Mouse (Mus musculus): ENCODE measurements at regions not wholly inside any gene's neighbourhood (a gene's known extent, or its start where the extent isn't known, plus 50 kb on each side); places are given as distances from the start of the nearest gene placed in this dataset.

GRCm38 (mm10) chr13:56350705-56351400 lies 54.5 kb upstream of the Cxcl14 start:
- peak; percentile 25 for DNase-seq

GRCm38 (mm10) chr13:56351401-56351735 lies 55.0 kb upstream of the Cxcl14 start:
- DNase-seq = no peak

GRCm38 (mm10) chr13:56352436-56352835 lies 56.1 kb upstream of the Cxcl14 start:
- no peak for DNase-seq

DNA sequence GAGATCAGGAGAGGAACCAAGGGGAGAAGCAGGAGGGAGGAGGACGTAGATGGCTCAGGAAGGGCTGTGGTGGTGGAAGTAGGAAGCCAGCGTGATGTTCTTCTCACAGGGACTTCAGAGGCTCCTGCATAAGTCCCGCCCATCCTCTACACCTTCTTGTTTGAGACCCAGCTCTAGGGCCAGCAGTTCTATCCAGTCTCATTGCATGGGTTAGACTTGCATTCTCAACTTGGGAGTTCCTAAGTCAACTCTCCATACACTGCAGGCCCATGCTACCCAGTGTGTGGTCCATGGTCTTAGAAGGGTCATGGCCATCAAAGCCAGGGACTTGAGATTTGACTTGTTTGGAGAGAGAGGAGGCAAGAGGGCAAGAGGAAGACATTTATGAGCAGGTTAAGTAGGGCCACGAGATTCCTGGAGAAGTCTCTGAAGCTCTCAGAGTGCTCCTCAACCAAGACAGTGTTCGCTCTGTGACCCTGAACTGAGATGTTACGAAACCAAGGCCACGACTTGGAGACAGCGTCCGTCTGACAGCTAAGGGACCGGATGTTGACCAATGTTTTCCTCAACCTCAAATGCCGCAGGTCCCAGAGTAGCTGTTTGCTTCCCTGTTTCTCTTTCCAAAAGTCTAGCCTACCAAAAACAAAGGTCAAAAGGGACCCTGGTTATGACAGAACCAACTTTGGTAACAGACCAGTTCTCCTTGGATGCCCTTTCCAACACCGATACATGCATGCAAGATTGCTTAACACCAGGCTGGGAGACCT lies 56.7 kb upstream of the Cxcl14 start:
- DNase-seq = peak; percentile 55

- DNase-seq = no peak
Measured at GRCm38 (mm10) chr13:56353921-56354320, 57.6 kb upstream of the Cxcl14 start.

GRCm38 (mm10) chr13:56354630-56355029 lies 58.3 kb upstream of the Cxcl14 start:
- no peak for DNase-seq

DNA sequence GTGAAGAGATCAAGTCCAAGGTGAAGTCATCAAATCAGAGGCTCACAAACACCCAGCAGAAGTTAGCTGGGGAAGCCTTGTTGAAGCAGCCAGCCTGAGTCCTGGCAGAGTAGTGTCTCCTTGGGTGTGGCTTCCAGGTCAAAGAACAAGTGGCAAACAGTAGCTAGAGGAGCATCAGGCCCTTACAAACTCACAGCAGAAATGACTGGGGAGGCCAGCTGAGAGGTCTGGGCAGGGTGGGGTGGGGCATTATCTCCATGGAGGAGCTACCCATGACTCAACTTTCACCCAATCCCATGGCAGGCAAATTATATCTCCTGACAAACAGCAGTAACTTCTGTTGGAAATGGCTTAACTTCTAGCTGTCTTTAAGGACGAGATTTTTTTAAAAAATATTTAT lies 60.6 kb upstream of the Cxcl14 start:
- DNase-seq = no peak

- DNase-seq = no peak
Measured at GRCm38 (mm10) chr13:56357955-56358354, 61.6 kb upstream of the Cxcl14 start.

DNA sequence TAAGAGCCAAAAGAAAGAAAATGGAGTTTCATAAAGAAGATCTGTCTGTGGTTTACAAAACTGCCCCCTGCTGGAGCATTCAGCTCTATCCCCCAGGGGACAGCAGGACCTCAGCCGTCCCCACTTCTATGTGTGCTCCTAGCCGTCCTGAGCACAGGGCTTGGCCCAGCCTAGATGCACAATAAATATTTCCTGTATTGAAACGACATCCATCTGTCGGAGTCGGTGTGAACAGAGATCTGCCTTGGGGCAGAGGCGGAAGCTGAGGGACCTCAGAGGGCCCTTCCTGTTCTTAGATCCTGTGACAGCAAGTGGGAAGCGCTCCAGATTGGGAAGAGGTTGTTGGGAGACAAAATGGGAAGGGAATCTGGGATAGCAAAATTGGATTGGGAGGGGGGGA lies 62.5 kb upstream of the Cxcl14 start:
- DNase-seq = no peak

DNA sequence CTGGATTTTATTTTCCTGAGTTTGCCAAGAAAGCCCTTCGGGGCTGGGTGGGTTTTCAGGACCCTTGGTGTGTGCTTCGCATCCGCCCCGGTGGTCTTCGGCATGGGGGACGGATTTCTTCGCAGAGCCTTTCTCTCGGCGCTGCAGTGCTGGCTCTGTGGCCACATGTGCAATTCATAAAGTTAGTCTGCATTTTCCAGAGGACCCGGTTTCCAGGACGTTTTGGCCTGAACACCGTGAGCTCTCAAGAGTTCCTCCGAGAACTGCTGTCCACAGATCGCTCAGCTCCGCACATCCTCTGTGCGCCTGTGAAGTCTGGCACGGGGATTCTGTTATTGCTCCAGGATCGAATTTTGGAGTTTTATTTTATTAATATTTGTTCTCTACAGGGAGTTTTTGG lies 63.2 kb upstream of the Cxcl14 start:
- no peak for DNase-seq

- DNase-seq = no peak
Measured at GRCm38 (mm10) chr13:56360803-56361202, 64.5 kb upstream of the Cxcl14 start.

- no peak for DNase-seq
Measured at GRCm38 (mm10) chr13:56362238-56362637, 64.2 kb upstream of the Gm3045 start.

DNA sequence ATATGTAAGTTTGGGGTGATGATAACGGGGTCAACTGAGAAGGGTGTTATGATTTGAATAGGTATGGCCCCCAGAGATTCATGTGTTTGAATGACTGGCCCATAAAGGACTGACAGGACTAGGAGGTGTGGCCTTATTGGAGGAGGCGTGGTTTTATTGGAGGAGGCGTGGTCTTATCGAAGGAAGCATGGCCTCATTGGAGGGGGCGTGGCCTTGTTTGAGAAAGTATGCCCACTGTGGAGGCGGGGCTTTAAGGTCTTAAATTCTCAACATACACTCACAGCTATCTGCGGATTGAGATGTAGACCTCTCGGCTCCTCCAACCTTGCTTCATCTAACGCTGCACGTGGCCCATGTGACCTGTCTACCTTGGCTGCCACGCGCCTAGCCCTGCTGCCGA lies 63.7 kb upstream of the Gm3045 start:
- no peak for DNase-seq

DNA sequence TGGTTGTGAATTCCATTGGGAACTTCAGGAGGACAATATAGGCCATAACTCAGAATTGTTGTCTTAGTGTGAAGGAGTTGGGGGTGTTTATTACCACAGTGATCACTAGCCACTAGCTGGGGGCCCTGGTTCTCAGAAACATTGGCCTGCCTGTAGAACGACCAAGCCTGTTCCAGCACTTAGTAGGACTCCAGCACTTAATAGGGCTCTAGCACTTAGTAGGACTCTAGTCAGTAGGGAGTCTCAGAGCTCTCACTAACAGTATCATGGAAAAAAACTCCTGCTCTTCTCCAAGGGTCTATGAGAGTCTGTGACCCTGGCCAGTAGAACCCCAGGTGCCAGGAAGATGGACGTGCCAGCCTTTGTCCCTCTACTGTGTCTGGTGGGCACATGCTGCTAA lies 56.8 kb upstream of the Gm3045 start:
- DNase-seq = no peak

- no peak for DNase-seq
Measured at GRCm38 (mm10) chr13:56371374-56371773, 55.0 kb upstream of the Gm3045 start.

- DNase-seq = no peak
Measured at GRCm38 (mm10) chr13:56372003-56372725, 54.2 kb upstream of the Gm3045 start.

GRCm38 (mm10) chr13:56372727-56373126 lies 53.7 kb upstream of the Gm3045 start:
- no peak for DNase-seq

Measured in adrenal gland, postnatal 14 days (tissue).